Mouse (Mus musculus) brain, embryonic 18.5 days (tissue): ENCODE results near the gene Rhof.
A peak's percentile ranks its signal among the peaks of the same experiment; 100 is the strongest.

Experiments used
- DNase-seq: peaks from one replicate; pipeline ENCODE4 v3.0.0-alpha.2; 2012; ENCODE audit warnings: low read depth, low spot score

The Rhof gene

GRCm38 (mm10) chr5:123132308-123133071, at the start of gene Rhof:
Gene Rhof, minus strand, starts transcription at chr5:123132692.
- DNase-seq: no peak

- DNase-seq: no peak
Measured at GRCm38 (mm10) chr5:123181536-123181935, 49.0 kb upstream of the Rhof start.

GRCm38 (mm10) chr5:123180390-123180789, 47.9 kb upstream of the Rhof start:
- no peak for DNase-seq

- DNase-seq: no peak
Measured at GRCm38 (mm10) chr5:123178792-123179191, 46.3 kb upstream of the Rhof start.

- DNase-seq: peak; percentile 24
Measured at GRCm38 (mm10) chr5:123171646-123172350, 39.3 kb upstream of the Rhof start.

GRCm38 (mm10) chr5:123170365-123170764, 37.9 kb upstream of the Rhof start:
- DNase-seq: no peak

- DNase-seq: no peak
Measured at GRCm38 (mm10) chr5:123169284-123169683, 36.8 kb upstream of the Rhof start, which contains the start of gene Psmd9. Gene Psmd9, plus strand, starts transcription at chr5:123169413.

- no peak for DNase-seq
Measured at GRCm38 (mm10) chr5:123167591-123167990, 35.1 kb upstream of the Rhof start.

GRCm38 (mm10) chr5:123166437-123166836, 33.9 kb upstream of the Rhof start:
- DNase-seq: no peak

- DNase-seq: no peak
Measured at GRCm38 (mm10) chr5:123162942-123163341, 30.4 kb upstream of the Rhof start.

GRCm38 (mm10) chr5:123160341-123160740, 27.8 kb upstream of the Rhof start:
- DNase-seq: no peak

GRCm38 (mm10) chr5:123159866-123160265, 27.4 kb upstream of the Rhof start:
- no peak for DNase-seq

- no peak for DNase-seq
Measured at GRCm38 (mm10) chr5:123159446-123159845, 27.0 kb upstream of the Rhof start.

- DNase-seq: no peak
Measured at GRCm38 (mm10) chr5:123157972-123158371, 25.5 kb upstream of the Rhof start.

- DNase-seq: no peak
Measured at GRCm38 (mm10) chr5:123156763-123157162, 24.3 kb upstream of the Rhof start.

- no peak for DNase-seq
Measured at GRCm38 (mm10) chr5:123155425-123155824, 22.9 kb upstream of the Rhof start.

GRCm38 (mm10) chr5:123152901-123153300, 20.4 kb upstream of the Rhof start:
- DNase-seq: no peak

GRCm38 (mm10) chr5:123151707-123152362, 19.3 kb upstream of the Rhof start:
- DNase-seq: no peak

GRCm38 (mm10) chr5:123151077-123151476, 18.6 kb upstream of the Rhof start:
- DNase-seq: no peak

- DNase-seq: no peak
Measured at GRCm38 (mm10) chr5:123150641-123151040, 18.1 kb upstream of the Rhof start.

GRCm38 (mm10) chr5:123149451-123150400, 17.2 kb upstream of the Rhof start:
- DNase-seq: no peak
